Mouse (Mus musculus) embryonic facial prominence, embryonic 15.5 days (tissue): ENCODE results near the gene Nrxn1. TPM values are rescaled to one million over a fixed set of nuclear protein-coding genes. Genes with fewer than 3 reads are reported as not detected.

Source experiments
- ATAC-seq: fragments of 200-750 bp; cut with Nextera tagmentation; 2 replicates; pipeline ENCODE4 v1.8.0; 2017; ENCODE audit warnings: low read depth, moderate TSS enrichment; ENCODE audit not compliant: insufficient number of reproducible peaks, low FRiP score, low TSS enrichment
- H3K27ac ChIP-seq: fragments of 300-500 bp; sonication (generic); replicated peaks from 2 replicates; pipeline ENCODE4 v1.5.1; 2015; ENCODE audit warnings: mild to moderate bottlenecking, inconsistent platforms
- H3K27me3 ChIP-seq: fragments of 300-500 bp; sonication (generic); 2 replicates; pipeline ENCODE4 v1.6.1; 2015; ENCODE audit warnings: inconsistent platforms
- H3K36me3 ChIP-seq: fragments of 300-500 bp; sonication (generic); 2 replicates; pipeline ENCODE4 v1.6.1; 2015; ENCODE audit warnings: mild to moderate bottlenecking, inconsistent platforms
- H3K4me1 ChIP-seq: fragments of 300-500 bp; sonication (generic); 2 replicates; pipeline ENCODE4 v1.6.1; 2015; ENCODE audit warnings: inconsistent platforms
- H3K4me2 ChIP-seq: fragments of 300-500 bp; sonication (generic); replicated peaks from 2 replicates; pipeline ENCODE4 v1.6.1; 2015; ENCODE audit warnings: mild to moderate bottlenecking, inconsistent platforms
- H3K4me3 ChIP-seq: fragments of 300-500 bp; sonication (generic); replicated peaks from 2 replicates; pipeline ENCODE4 v1.5.1; 2015; ENCODE audit warnings: mild to moderate bottlenecking, inconsistent platforms
- H3K9ac ChIP-seq: fragments of 300-500 bp; sonication (generic); 2 replicates; pipeline ENCODE4 v1.6.1; 2015; ENCODE audit warnings: inconsistent platforms
- H3K9me3 ChIP-seq: fragments of 300-500 bp; sonication (generic); replicated peaks from 2 replicates; pipeline ENCODE4 v1.6.1; 2016; ENCODE audit warnings: inconsistent platforms
- WGBS: fragments of 180-500 bp; shearing (Covaris S2); methylation state at CpG from one replicate; pipeline ENCODE4 v1.1.7; 2015; 5-methylcytosine and 5-hydroxymethylcytosine counted together
- polyA plus RNA-seq: library from polyadenylated mRNA; unstranded; fragments of >200 nt; fragmentation: Nextera tagmentation; extraction: Ambion mirVana; gene quantifications from 2 replicates; pipeline ENCODE4 v1.2.1, GENCODE M21; 2015

The Nrxn1 gene
- polyA plus RNA-seq, 1 experiment from 2014 or later, result 12.6 TPM

DNA sequence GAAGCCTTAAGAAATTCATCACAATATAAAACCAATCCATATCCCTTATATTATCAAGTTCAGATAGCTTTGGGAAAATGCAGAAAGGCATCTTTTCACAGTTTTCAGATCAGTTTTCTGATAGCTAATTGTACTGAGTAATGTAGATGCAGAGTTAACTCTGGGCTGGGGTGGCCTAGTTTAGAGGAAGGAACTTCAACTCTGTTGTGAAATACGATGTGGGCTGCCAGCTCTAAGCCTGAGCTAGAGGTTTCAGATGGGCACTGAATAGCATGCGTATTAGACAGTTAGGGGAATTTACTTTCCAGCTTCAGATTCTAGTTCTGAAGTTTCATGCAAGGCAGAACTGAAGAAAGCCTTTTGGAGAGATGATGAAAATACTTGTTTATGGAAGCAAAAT is 976.6 kb downstream of the Nrxn1 start:
- no peaks in the 10 kb centered on the region for H3K9me3 ChIP-seq
- H3K36me3 ChIP-seq, result no peaks in the 10 kb centered on the region
- H3K4me3 ChIP-seq, result no peak overlapping the region
- H3K4me1 ChIP-seq, result no peaks in the 10 kb centered on the region
- no peak overlapping the region for H3K4me2 ChIP-seq
- 69% methylated on average over 2 of the region's 2 CpGs for WGBS
- H3K27ac ChIP-seq, result no peak overlapping the region
- no peak overlapping the region for H3K9ac ChIP-seq
- no peaks in the 10 kb centered on the region for H3K27me3 ChIP-seq
- ATAC-seq, result no peak

DNA sequence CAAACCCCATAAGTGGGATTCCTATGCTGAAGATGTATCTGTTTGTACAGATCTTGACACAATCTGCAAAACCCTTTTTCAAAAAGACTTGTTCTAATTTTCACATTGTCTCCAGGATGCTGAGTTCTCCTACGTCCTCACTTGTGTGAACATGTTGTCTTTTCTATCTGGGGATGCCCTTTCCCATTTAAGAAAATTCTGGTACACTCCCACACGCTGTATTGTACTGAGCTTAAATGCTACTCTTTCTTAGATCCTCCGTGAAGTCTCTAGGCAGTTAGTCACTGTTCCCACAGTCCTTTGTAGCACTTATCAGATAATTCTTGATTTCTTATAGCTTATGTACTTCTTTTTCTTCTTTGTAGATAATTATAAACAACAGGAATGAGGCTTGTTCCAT is 997.9 kb downstream of the Nrxn1 start:
- WGBS, result 66% methylated on average over 3 of the region's 3 CpGs
- no peak for ATAC-seq
- no peak overlapping the region for H3K4me3 ChIP-seq
- no peak overlapping the region for H3K4me2 ChIP-seq
- H3K9ac ChIP-seq, result no peak overlapping the region
- no peaks in the 10 kb centered on the region for H3K4me1 ChIP-seq
- H3K36me3 ChIP-seq, result no peaks in the 10 kb centered on the region
- no peak overlapping the region for H3K27ac ChIP-seq
- no peaks in the 10 kb centered on the region for H3K27me3 ChIP-seq
- H3K9me3 ChIP-seq, result no peaks in the 10 kb centered on the region

GRCm38 (mm10) chr17:90088314-90088650 is 1004.6 kb downstream of the Nrxn1 start:
- no peaks in the 10 kb centered on the region for H3K9me3 ChIP-seq
- no peaks in the 10 kb centered on the region for H3K27me3 ChIP-seq
- no peaks in the 10 kb centered on the region for H3K36me3 ChIP-seq
- H3K4me2 ChIP-seq, result peak overlapping the region; percentile 56
- ATAC-seq, result peak; percentile 96
- peaks cover 4% of the 10 kb centered on the region; the same call in 1 of the 2 replicates for H3K4me1 ChIP-seq
- H3K27ac ChIP-seq, result no peak overlapping the region
- peak overlapping the region; percentile 42 for H3K4me3 ChIP-seq
- 2% methylated on average over 12 of the region's 12 CpGs for WGBS
- peak overlapping the region; percentile 15; the same call in 1 of the 2 replicates for H3K9ac ChIP-seq

DNA sequence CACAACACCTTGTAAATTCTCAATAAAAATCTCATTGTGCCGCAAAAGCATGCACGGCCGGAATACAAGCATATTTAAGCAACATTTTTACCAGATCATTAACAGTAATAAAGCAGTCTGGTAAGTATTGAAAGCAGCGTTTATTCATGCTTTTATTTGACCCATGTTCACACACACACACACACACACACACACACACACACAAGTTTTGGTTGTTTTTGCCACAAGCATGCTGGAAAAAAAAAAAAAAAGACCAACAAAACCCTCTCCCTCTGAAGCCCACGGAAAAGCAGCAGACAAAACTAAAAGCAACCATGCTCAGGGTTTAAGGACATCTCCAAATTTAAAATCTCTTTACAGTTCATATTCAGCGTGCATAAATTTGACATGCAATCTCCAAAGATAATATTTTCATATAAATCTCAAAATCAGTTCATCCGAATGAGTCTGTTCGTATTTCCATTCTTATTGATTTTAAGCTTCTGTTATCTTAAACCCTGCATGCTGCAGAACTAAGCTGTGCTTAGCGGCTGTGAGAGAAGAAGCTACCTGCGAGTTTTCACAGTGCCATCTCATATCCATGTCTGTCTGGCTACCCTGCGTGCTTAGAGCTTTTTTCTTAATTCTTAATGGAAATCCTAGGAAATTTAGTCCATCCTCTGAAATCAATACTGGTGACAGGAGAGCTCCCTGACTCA is 1005.1 kb downstream of the Nrxn1 start:
- H3K36me3 ChIP-seq, result no peaks in the 10 kb centered on the region
- H3K9ac ChIP-seq, result peak overlapping the region; percentile 15; the same call in 1 of the 2 replicates
- 57% methylated on average over 11 of the region's 11 CpGs for WGBS
- H3K9me3 ChIP-seq, result no peaks in the 10 kb centered on the region
- peaks cover 4% of the 10 kb centered on the region; the same call in 1 of the 2 replicates for H3K4me1 ChIP-seq
- ATAC-seq, result peak; percentile 11; the same call in 1 of the 2 replicates
- no peak overlapping the region for H3K27ac ChIP-seq
- no peaks in the 10 kb centered on the region for H3K27me3 ChIP-seq
- peak overlapping the region; percentile 56 for H3K4me2 ChIP-seq
- peak overlapping the region; percentile 42 for H3K4me3 ChIP-seq

DNA sequence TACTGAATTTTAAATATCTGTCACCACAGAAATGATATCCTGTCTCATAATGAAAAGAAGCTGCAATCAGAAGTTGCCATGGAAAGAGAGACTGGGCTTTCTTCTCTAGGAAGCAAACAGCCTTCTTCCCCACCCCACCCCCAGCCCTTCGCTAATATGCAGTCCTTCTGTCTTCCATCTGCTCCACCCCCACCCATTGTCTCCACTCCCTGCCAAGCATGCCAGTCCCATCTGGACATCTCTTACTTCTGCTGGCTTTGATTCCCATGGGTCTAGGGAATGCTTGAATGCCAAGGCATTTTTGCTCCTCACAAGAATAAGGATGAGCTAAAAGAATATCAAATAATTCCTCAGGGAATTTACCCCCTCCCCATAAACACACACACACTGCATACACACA is 1006.0 kb downstream of the Nrxn1 start:
- Histone ChIP-seq H3K4me3 (no peak overlapping the region), H3K4me2 (no peak overlapping the region), H3K27me3 (no peaks in the 10 kb centered on the region), H3K9ac (no peak overlapping the region), H3K36me3 (no peaks in the 10 kb centered on the region), H3K4me1 (peaks cover 4% of the 10 kb centered on the region; the same call in 1 of the 2 replicates), H3K27ac (no peak overlapping the region), H3K9me3 (no peaks in the 10 kb centered on the region)
- no peak for ATAC-seq
- 12% methylated on average over 1 of the region's 1 CpGs for WGBS

GRCm38 (mm10) chr17:90079003-90079402 is 1013.9 kb downstream of the Nrxn1 start:
- Histone ChIP-seq H3K4me2 (no peak overlapping the region), H3K9ac (no peak overlapping the region), H3K4me3 (no peak overlapping the region), H3K4me1 (no peaks in the 10 kb centered on the region), H3K27me3 (no peaks in the 10 kb centered on the region), H3K9me3 (no peaks in the 10 kb centered on the region), H3K27ac (no peak overlapping the region), H3K36me3 (no peaks in the 10 kb centered on the region)
- ATAC-seq, result no peak
- WGBS, result 63% methylated on average over 6 of the region's 6 CpGs

DNA sequence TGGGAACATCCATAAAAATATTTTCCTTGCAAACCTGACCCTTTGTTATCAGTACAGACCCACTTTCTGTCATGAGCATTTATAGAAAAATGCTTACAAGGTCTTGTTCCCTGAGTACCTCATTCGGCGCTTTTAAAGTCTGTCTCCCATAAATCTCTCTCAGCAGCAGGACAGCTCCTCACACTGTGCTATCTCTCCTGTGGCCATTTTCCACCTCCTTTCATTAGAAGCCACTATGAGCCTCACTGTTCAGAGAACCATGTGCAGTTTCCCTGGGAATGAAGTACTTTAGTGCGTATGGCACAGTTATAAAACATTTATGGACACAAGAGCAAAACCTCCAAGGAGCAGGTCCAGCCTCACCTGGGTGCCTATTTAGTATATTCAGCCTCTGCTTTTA is 1014.4 kb downstream of the Nrxn1 start:
- Histone ChIP-seq H3K4me3 (no peak overlapping the region), H3K36me3 (no peaks in the 10 kb centered on the region), H3K9ac (no peak overlapping the region), H3K9me3 (no peaks in the 10 kb centered on the region), H3K4me1 (no peaks in the 10 kb centered on the region), H3K27ac (no peak overlapping the region), H3K4me2 (no peak overlapping the region), H3K27me3 (no peaks in the 10 kb centered on the region)
- no peak for ATAC-seq
- WGBS, result 75% methylated on average over 3 of the region's 3 CpGs

DNA sequence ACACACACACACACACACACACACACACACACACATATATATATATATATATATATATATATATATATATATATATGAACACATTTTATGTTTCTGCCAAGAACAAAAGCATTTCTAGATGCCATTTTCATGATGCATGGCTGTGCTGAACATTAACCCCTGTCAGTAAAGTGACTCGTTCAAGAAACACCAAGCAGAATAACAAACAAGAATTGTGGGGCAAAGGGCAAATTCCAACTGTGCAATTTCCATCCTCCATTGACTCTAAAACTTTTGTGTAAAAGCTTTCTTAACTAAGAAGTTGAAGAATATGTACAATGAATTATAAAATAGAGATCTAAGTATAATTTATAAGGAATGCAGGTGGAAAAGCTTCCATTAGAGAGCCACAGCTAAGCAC is 1030.0 kb downstream of the Nrxn1 start:
- H3K4me1 ChIP-seq, result no peaks in the 10 kb centered on the region
- WGBS, result 13% methylated on average over 1 of the region's 1 CpGs

GRCm38 (mm10) chr17:90060872-90061271 is 1032.0 kb downstream of the Nrxn1 start:
- H3K9me3 ChIP-seq, result no peaks in the 10 kb centered on the region
- H3K4me3 ChIP-seq, result no peak overlapping the region
- 49% methylated on average over 5 of the region's 5 CpGs for WGBS
- ATAC-seq, result no peak
- H3K27ac ChIP-seq, result no peak overlapping the region
- no peaks in the 10 kb centered on the region for H3K4me1 ChIP-seq
- no peak overlapping the region for H3K4me2 ChIP-seq
- no peaks in the 10 kb centered on the region for H3K27me3 ChIP-seq
- H3K36me3 ChIP-seq, result no peaks in the 10 kb centered on the region
- no peak overlapping the region for H3K9ac ChIP-seq

More for the DNA sequence above, 1030.0 kb downstream of the Nrxn1 start:
- no peaks in the 10 kb centered on the region for H3K27me3 ChIP-seq
- no peak overlapping the region for H3K27ac ChIP-seq
- H3K4me2 ChIP-seq, result no peak overlapping the region
- no peak for ATAC-seq
- no peak overlapping the region for H3K4me3 ChIP-seq
- H3K9ac ChIP-seq, result no peak overlapping the region
- H3K9me3 ChIP-seq, result no peaks in the 10 kb centered on the region
- H3K36me3 ChIP-seq, result no peaks in the 10 kb centered on the region

- no peak overlapping the region for H3K4me2 ChIP-seq
- H3K4me3 ChIP-seq, result no peak overlapping the region
- no peak overlapping the region for H3K9ac ChIP-seq
- no peaks in the 10 kb centered on the region for H3K27me3 ChIP-seq
- no peaks in the 10 kb centered on the region for H3K4me1 ChIP-seq
- no peak overlapping the region for H3K27ac ChIP-seq
- no peaks in the 10 kb centered on the region for H3K36me3 ChIP-seq
- H3K9me3 ChIP-seq, result no peaks in the 10 kb centered on the region
- ATAC-seq, result no peak
- 49% methylated on average over 3 of the region's 3 CpGs for WGBS
Observed at GRCm38 (mm10) chr17:90060168-90060567, 1032.7 kb downstream of the Nrxn1 start.

DNA sequence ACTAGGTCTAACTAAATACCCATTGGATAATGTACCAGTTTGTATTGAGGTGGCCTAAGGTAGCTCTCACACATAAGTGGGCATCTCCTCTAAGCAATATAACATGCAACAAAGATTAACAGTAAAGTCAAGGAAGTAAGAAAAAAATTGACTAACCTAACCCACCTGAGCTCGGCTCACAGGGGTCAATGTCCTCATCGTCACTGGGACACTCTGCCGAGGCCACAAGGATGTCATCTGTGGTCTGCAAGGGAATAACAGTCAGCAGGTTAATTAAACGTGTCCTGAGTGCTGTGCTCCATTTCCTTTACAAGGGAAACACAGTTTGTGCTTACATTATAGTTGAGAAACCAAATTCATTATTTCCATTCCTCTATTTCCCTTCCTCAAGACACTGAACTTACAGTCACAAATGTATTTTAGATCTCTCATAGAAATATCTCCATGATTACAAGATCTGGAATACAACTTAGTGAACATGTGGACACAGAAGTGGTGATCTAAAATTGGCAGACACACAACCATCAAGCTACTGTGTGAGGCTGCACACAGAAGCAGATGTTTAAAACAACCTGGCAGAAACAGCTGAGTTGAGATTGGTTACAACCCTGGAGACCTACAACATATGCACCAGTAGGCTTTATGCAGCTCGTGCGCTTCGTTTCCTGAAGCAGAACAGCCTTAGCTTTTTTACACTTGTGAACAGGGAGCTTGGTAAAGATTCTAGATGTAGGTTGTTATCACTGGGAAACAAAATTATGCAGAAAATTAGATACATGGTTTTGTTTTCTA is 1033.4 kb downstream of the Nrxn1 start:
- H3K27me3 ChIP-seq, result no peaks in the 10 kb centered on the region
- no peaks in the 10 kb centered on the region for H3K4me1 ChIP-seq
- no peak for ATAC-seq
- no peak overlapping the region for H3K4me2 ChIP-seq
- H3K27ac ChIP-seq, result no peak overlapping the region
- no peaks in the 10 kb centered on the region for H3K9me3 ChIP-seq
- no peaks in the 10 kb centered on the region for H3K36me3 ChIP-seq
- H3K9ac ChIP-seq, result no peak overlapping the region
- H3K4me3 ChIP-seq, result no peak overlapping the region
- 77% methylated on average over 7 of the region's 7 CpGs for WGBS
